Mouse (Mus musculus) forebrain, embryonic 15.5 days (tissue): Measurements from ENCODE around the gene Teddm3. TPM values are rescaled to one million over a fixed set of nuclear protein-coding genes. Genes with fewer than 3 reads are reported as not detected.
"Not testable (repeated sequence)": the region's sequence is repeated elsewhere in the genome, so short reads cannot be mapped to it uniquely, and the experiment has no call there.

ENCODE experiments used
- ATAC-seq: fragments of 200-750 bp; cut with Nextera tagmentation; replicated peaks from 2 replicates; pipeline ENCODE4 v1.8.0; 2017; ENCODE audit warnings: mild to moderate bottlenecking, moderate TSS enrichment, moderate library complexity
- H3K27ac ChIP-seq: fragments of 300-500 bp; sonication (generic); replicated peaks from 2 replicates; pipeline ENCODE4 v1.5.1; 2015; ENCODE audit warnings: mild to moderate bottlenecking, inconsistent platforms
- H3K27me3 ChIP-seq: fragments of 300-500 bp; sonication (generic); 2 replicates; pipeline ENCODE4 v1.6.1; 2015; ENCODE audit warnings: inconsistent platforms
- H3K36me3 ChIP-seq: fragments of 300-500 bp; sonication (generic); 2 replicates; pipeline ENCODE4 v1.6.1; 2015; ENCODE audit warnings: mild to moderate bottlenecking, inconsistent platforms
- H3K4me1 ChIP-seq: fragments of 300-500 bp; sonication (generic); 2 replicates; pipeline ENCODE4 v1.6.1; 2015; ENCODE audit warnings: inconsistent platforms
- H3K4me2 ChIP-seq: fragments of 300-500 bp; sonication (generic); replicated peaks from 2 replicates; pipeline ENCODE4 v1.6.1; 2015; ENCODE audit warnings: mild to moderate bottlenecking, inconsistent platforms
- H3K4me3 ChIP-seq: fragments of 300-500 bp; sonication (generic); 2 replicates; pipeline ENCODE4 v1.5.1; 2015; ENCODE audit warnings: mild to moderate bottlenecking, inconsistent platforms
- H3K9ac ChIP-seq: fragments of 300-500 bp; sonication (generic); replicated peaks from 2 replicates; pipeline ENCODE4 v1.6.1; 2015; ENCODE audit warnings: mild to moderate bottlenecking, inconsistent platforms
- H3K9me3 ChIP-seq: fragments of 300-500 bp; sonication (generic); 2 replicates; pipeline ENCODE4 v1.6.1; 2016; ENCODE audit warnings: inconsistent platforms
- WGBS: fragments of 180-500 bp; shearing (Covaris S2); methylation state at CpG from one replicate; pipeline ENCODE4 v1.1.7; 2015; ENCODE audit warnings: mixed read lengths; 5-methylcytosine and 5-hydroxymethylcytosine counted together
- polyA plus RNA-seq: library from polyadenylated mRNA; unstranded; fragments of >200 nt; fragmentation: Nextera tagmentation; extraction: Ambion mirVana; gene quantifications from 2 replicates; pipeline ENCODE4 v1.2.1, GENCODE M21; 2015

Teddm3 gene
- polyA plus RNA-seq, 1 experiment from 2014 or later: not detected

GRCm38 (mm10) chr16:21136312-21137083 lies 17.3 kb downstream of the Teddm3 start:
- Histone ChIP-seq H3K4me3 (no peak overlapping the region), H3K4me1 (no peaks in the 10 kb centered on the region), H3K9me3 (no peaks in the 10 kb centered on the region), H3K9ac (no peak overlapping the region), H3K27me3 (no peaks in the 10 kb centered on the region), H3K36me3 (no peaks in the 10 kb centered on the region), H3K27ac (no peak overlapping the region), H3K4me2 (no peak overlapping the region)
- 65% methylated on average over 1 of the region's 1 CpGs for WGBS
- ATAC-seq: no peak

GRCm38 (mm10) chr16:21127666-21128065 lies 26.1 kb downstream of the Teddm3 start:
- H3K36me3 ChIP-seq, ATAC-seq, H3K4me3 ChIP-seq, H3K27ac ChIP-seq, H3K9me3 ChIP-seq, H3K4me2 ChIP-seq, H3K9ac ChIP-seq, H3K27me3 ChIP-seq, H3K4me1 ChIP-seq: not testable (repeated sequence)
- WGBS: 85% methylated on average over 3 of the region's 3 CpGs

GRCm38 (mm10) chr16:21122776-21123175 lies 31.0 kb downstream of the Teddm3 start:
- not testable (repeated sequence) for H3K36me3 ChIP-seq, H3K9me3 ChIP-seq, H3K4me1 ChIP-seq, H3K27ac ChIP-seq, H3K4me2 ChIP-seq, H3K9ac ChIP-seq, H3K4me3 ChIP-seq, H3K27me3 ChIP-seq, ATAC-seq
- WGBS: 82% methylated on average over 2 of the region's 2 CpGs

- ATAC-seq: no peak
- 92% methylated on average over 5 of the region's 5 CpGs for WGBS
These were observed 37.7 kb downstream of the Teddm3 start for GRCm38 (mm10) chr16:21116078-21116477.

GRCm38 (mm10) chr16:21109473-21109872 lies 44.3 kb downstream of the Teddm3 start:
- no peak overlapping the region for H3K4me3 ChIP-seq
- no peak for ATAC-seq
- H3K4me2 ChIP-seq: no peak overlapping the region
- H3K9ac ChIP-seq: no peak overlapping the region
- H3K9me3 ChIP-seq: no peaks in the 10 kb centered on the region
- H3K27ac ChIP-seq: no peak overlapping the region
- WGBS: 87% methylated on average over 1 of the region's 1 CpGs
- no peaks in the 10 kb centered on the region for H3K4me1 ChIP-seq
- H3K36me3 ChIP-seq: no peaks in the 10 kb centered on the region
- H3K27me3 ChIP-seq: no peaks in the 10 kb centered on the region

More at GRCm38 (mm10) chr16:21116078-21116477, 37.7 kb downstream of the Teddm3 start:
- H3K9ac ChIP-seq: no peak overlapping the region
- no peaks in the 10 kb centered on the region for H3K9me3 ChIP-seq
- H3K4me3 ChIP-seq: no peak overlapping the region
- no peaks in the 10 kb centered on the region for H3K36me3 ChIP-seq
- no peaks in the 10 kb centered on the region for H3K27me3 ChIP-seq
- no peak overlapping the region for H3K4me2 ChIP-seq
- no peaks in the 10 kb centered on the region for H3K4me1 ChIP-seq
- no peak overlapping the region for H3K27ac ChIP-seq

Other genes with a start within 250 kb of the Teddm3 start
- gene Ephb3, start 50.8 kb upstream of the Teddm3 start, polyA plus RNA-seq: 7.6 and 7.9 TPM in 2 replicates